Mouse (Mus musculus): Measurements from ENCODE around the gene Slc9a3r1. TPM values are rescaled to one million over a fixed set of nuclear protein-coding genes. Genes with fewer than 3 reads are reported as not detected.

Slc9a3r1 gene
- polyA plus RNA-seq, 1 experiment from 2014 or later: 88.7 TPM

DNA sequence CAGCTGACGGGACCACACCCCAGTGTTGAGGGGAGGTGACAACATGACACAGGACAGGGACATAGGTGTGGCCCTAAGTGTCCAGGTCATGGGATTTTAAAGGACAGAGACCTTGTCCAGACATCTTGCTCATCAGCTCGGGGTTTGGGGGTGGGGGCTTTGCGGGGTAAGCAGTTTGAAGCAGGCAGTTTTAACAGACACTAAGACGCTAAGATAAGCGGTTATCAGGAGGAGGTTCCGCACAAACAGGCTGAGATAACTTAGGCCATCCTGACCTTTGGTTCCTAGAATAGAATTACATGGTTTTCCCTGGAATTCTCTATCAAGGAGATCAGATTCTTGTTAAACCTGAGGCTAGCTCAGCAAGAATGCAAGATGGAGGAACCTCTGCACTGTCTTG, 31.6 kb downstream of the Slc9a3r1 start:
- 27% methylated on average over 6 of the region's 6 CpGs for WGBS (ENCODE audit: insufficient replicate concordance)
- Histone ChIP-seq H3K27ac (ENCODE audit: low read length) (no peak overlapping the region), H3K4me3 (ENCODE audit: low read depth, low read length) (no peak overlapping the region), H3K4me1 (ENCODE audit: control insufficient read depth, low read depth, low read length) (peaks cover 18% of the 10 kb centered on the region), H3K9ac (ENCODE audit: low read depth, low read length) (no peak overlapping the region), H3K27me3 (ENCODE audit: control insufficient read depth, insufficient read depth, low read depth, low read length) (no peaks in the 10 kb centered on the region), H3K4me2 (ENCODE audit: low read depth, low read length) (no peak overlapping the region), H3K9me3 (replicated peaks; ENCODE audit: control insufficient read depth, low read length) (no peaks in the 10 kb centered on the region), H3K36me3 (ENCODE audit: control insufficient read depth, insufficient read depth) (no peaks in the 10 kb centered on the region)
- ATAC-seq (ENCODE audit: low read depth): no peak

DNA sequence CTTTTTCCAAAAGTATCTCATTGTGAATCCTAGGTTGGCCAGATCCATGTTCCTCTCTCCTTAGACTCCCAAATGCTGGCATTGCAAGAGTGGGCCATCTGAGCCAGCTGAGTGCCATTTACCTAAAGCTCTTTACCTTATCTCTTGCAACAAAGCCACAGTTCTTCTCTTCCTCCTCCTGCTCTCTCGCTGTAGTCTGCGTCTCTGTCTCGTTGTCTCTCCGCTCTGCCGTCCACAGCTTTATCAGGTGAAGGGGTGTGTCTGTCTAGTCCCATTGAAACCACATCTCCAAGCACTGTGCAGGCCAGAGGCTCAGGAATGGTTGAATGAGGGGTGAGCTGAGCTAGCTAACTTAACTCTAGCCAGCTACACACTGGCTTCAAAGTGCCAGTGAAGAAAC, 32.8 kb downstream of the Slc9a3r1 start:
- no peaks in the 10 kb centered on the region for H3K36me3 ChIP-seq (ENCODE audit: control insufficient read depth, insufficient read depth)
- no peaks in the 10 kb centered on the region for H3K9me3 ChIP-seq (replicated peaks; ENCODE audit: control insufficient read depth, low read length)
- H3K4me1 ChIP-seq (ENCODE audit: control insufficient read depth, low read depth, low read length): peaks cover 18% of the 10 kb centered on the region
- no peaks in the 10 kb centered on the region for H3K27me3 ChIP-seq (ENCODE audit: control insufficient read depth, insufficient read depth, low read depth, low read length)
- no peak overlapping the region for H3K4me2 ChIP-seq (ENCODE audit: low read depth, low read length)
- 18% methylated on average over 5 of the region's 5 CpGs for WGBS (ENCODE audit: insufficient replicate concordance)
- ATAC-seq (ENCODE audit: low read depth): no peak
- no peak overlapping the region for H3K9ac ChIP-seq (ENCODE audit: low read depth, low read length)
- H3K27ac ChIP-seq (ENCODE audit: low read length): no peak overlapping the region
- H3K4me3 ChIP-seq (ENCODE audit: low read depth, low read length): no peak overlapping the region

DNA sequence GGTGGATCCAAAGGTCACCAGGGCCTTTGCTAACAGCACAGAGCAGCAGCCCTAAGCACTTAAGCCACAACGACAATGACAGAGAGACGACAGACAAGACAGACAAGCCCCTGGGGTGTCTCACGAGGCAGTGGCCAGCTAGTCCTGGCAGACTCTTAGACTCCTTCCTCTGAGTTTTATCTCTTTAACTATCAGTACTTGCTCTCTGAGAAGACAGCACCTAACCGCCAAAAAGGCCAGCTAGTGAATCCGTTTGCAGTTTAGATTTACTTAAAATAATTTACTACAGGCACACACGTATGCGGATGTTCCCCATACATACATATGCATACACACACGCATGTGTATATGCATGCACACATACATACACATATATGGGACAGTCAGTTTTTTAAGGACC, 34.4 kb downstream of the Slc9a3r1 start:
- 70% methylated on average over 8 of the region's 8 CpGs for WGBS (ENCODE audit: insufficient replicate concordance)
- Histone ChIP-seq H3K27ac (ENCODE audit: low read length) (no peak overlapping the region), H3K9ac (ENCODE audit: low read depth, low read length) (no peak overlapping the region), H3K36me3 (ENCODE audit: control insufficient read depth, insufficient read depth) (no peaks in the 10 kb centered on the region), H3K4me3 (ENCODE audit: low read depth, low read length) (no peak overlapping the region), H3K27me3 (ENCODE audit: control insufficient read depth, insufficient read depth, low read depth, low read length) (no peaks in the 10 kb centered on the region), H3K9me3 (replicated peaks; ENCODE audit: control insufficient read depth, low read length) (no peaks in the 10 kb centered on the region), H3K4me1 (ENCODE audit: control insufficient read depth, low read depth, low read length) (peaks cover 12% of the 10 kb centered on the region), H3K4me2 (ENCODE audit: low read depth, low read length) (no peak overlapping the region)
- ATAC-seq (ENCODE audit: low read depth): no peak

DNA sequence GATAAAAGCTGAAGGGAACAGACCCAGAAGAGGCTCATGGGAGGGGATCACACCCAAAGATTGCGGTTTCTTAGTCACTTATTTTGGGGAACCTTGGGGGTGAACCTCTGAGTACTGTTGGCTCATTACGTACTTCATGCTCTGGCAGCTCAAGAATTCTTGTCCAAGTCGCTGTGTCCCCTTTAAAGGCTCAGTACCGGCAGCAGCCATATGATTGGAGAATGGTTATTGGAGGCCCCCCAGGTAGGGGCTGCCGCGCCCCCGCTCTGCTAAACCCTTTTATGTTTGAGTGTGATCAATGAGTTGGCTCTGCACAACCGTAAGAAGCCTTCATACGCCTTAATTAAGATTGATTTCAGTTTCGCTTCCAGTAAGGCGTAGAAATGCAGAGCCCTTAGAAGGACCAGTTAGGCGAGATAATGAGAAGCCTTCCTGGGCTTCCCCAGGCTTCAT, 35.8 kb downstream of the Slc9a3r1 start:
- no peak for ATAC-seq (ENCODE audit: low read depth)
- H3K36me3 ChIP-seq (ENCODE audit: control insufficient read depth, insufficient read depth): no peaks in the 10 kb centered on the region
- no peak overlapping the region for H3K4me3 ChIP-seq (ENCODE audit: low read depth, low read length)
- H3K4me2 ChIP-seq (ENCODE audit: low read depth, low read length): no peak overlapping the region
- 71% methylated on average over 12 of the region's 12 CpGs for WGBS (ENCODE audit: insufficient replicate concordance)
- no peak overlapping the region for H3K27ac ChIP-seq (ENCODE audit: low read length)
- peaks cover 12% of the 10 kb centered on the region for H3K4me1 ChIP-seq (ENCODE audit: control insufficient read depth, low read depth, low read length)
- H3K9ac ChIP-seq (ENCODE audit: low read depth, low read length): no peak overlapping the region
- H3K9me3 ChIP-seq (replicated peaks; ENCODE audit: control insufficient read depth, low read length): no peaks in the 10 kb centered on the region
- no peaks in the 10 kb centered on the region for H3K27me3 ChIP-seq (ENCODE audit: control insufficient read depth, insufficient read depth, low read depth, low read length)

DNA sequence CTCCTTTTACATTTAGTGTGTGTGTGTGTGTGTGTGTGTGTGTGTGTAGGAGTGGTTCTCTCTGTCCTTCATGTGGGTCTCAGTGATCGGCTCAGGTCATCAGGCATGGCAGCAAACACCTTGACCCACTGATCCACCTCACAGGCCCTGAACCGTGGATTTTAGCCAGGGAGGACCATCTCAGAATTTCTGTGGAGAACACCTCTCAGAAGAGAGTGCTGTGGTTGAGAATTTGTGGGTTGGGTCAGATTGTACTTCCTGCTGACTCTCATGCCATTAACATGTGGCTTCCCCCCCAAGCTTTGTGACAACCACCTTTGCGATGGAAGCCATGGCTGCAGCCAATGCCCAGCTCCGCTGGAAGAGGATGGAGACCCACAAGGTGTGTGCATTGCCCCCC, 37.4 kb downstream of the Slc9a3r1 start:
- no peak overlapping the region for H3K27ac ChIP-seq (ENCODE audit: low read length)
- WGBS (ENCODE audit: insufficient replicate concordance): 73% methylated on average over 4 of the region's 4 CpGs
- no peaks in the 10 kb centered on the region; the same call in 1 of the 2 replicates for H3K4me1 ChIP-seq (ENCODE audit: control insufficient read depth, low read depth, low read length)
- H3K9me3 ChIP-seq (replicated peaks; ENCODE audit: control insufficient read depth, low read length): no peaks in the 10 kb centered on the region
- ATAC-seq (ENCODE audit: low read depth): no peak
- no peaks in the 10 kb centered on the region for H3K36me3 ChIP-seq (ENCODE audit: control insufficient read depth, insufficient read depth)
- no peak overlapping the region for H3K4me3 ChIP-seq (ENCODE audit: low read depth, low read length)
- H3K27me3 ChIP-seq (ENCODE audit: control insufficient read depth, insufficient read depth, low read depth, low read length): no peaks in the 10 kb centered on the region
- no peak overlapping the region for H3K4me2 ChIP-seq (ENCODE audit: low read depth, low read length)
- H3K9ac ChIP-seq (ENCODE audit: low read depth, low read length): no peak overlapping the region

DNA sequence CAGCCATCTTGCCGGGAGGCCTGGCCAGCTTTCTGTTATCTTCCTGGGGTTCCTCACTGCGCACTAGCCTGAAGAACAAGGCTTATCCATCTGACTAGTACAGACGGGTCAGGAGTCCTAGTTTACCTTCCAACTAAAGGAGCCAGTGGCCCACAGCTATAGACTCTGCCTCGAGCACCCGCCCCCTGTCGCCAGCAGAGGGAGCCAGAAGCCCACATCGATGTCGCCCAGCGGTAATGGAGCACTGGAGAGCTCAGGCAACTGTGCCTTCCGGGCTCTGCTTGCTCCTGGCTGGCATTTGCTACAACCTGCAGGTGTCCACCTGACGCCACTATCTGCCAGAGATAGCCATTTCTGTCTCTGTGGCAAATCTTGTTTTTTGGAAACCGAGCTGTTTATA, 39.2 kb downstream of the Slc9a3r1 start:
- no peak overlapping the region for H3K4me2 ChIP-seq (ENCODE audit: low read depth, low read length)
- H3K9ac ChIP-seq (ENCODE audit: low read depth, low read length): no peak overlapping the region
- H3K9me3 ChIP-seq (replicated peaks; ENCODE audit: control insufficient read depth, low read length): no peaks in the 10 kb centered on the region
- H3K27me3 ChIP-seq (ENCODE audit: control insufficient read depth, insufficient read depth, low read depth, low read length): no peaks in the 10 kb centered on the region
- ATAC-seq (ENCODE audit: low read depth): peak; percentile 64; the same call in 1 of the 2 replicates
- 15% methylated on average over 12 of the region's 12 CpGs for WGBS (ENCODE audit: insufficient replicate concordance)
- no peak overlapping the region for H3K4me3 ChIP-seq (ENCODE audit: low read depth, low read length)
- H3K4me1 ChIP-seq (ENCODE audit: control insufficient read depth, low read depth, low read length): no peaks in the 10 kb centered on the region
- no peak overlapping the region for H3K27ac ChIP-seq (ENCODE audit: low read length)
- no peaks in the 10 kb centered on the region for H3K36me3 ChIP-seq (ENCODE audit: control insufficient read depth, insufficient read depth)

DNA sequence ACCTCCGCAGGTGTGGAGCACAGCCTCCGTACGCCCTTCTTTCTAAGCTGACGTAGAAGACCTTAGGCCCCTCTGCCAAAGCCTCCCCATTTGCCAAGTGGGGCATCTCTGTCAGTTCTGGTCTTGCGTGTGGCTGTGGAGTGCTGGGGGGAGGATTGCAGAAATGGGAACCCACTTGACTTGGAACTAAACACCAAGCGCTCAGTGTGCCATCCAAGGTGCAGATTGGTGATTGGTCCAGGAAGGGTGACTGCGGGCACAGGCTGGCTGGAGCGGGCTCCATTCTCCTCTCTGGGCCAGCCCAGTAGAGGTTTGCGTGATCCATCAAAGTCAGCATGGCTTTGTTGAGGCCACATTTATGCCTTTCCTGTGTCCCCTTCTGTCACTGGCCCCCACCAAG, 39.6 kb downstream of the Slc9a3r1 start:
- no peaks in the 10 kb centered on the region for H3K27me3 ChIP-seq (ENCODE audit: control insufficient read depth, insufficient read depth, low read depth, low read length)
- no peaks in the 10 kb centered on the region for H3K4me1 ChIP-seq (ENCODE audit: control insufficient read depth, low read depth, low read length)
- ATAC-seq (ENCODE audit: low read depth): no peak
- H3K4me2 ChIP-seq (ENCODE audit: low read depth, low read length): no peak overlapping the region
- WGBS (ENCODE audit: insufficient replicate concordance): 79% methylated on average over 9 of the region's 9 CpGs
- H3K27ac ChIP-seq (ENCODE audit: low read length): no peak overlapping the region
- no peaks in the 10 kb centered on the region for H3K9me3 ChIP-seq (replicated peaks; ENCODE audit: control insufficient read depth, low read length)
- H3K9ac ChIP-seq (ENCODE audit: low read depth, low read length): no peak overlapping the region
- no peak overlapping the region for H3K4me3 ChIP-seq (ENCODE audit: low read depth, low read length)
- no peaks in the 10 kb centered on the region for H3K36me3 ChIP-seq (ENCODE audit: control insufficient read depth, insufficient read depth)

DNA sequence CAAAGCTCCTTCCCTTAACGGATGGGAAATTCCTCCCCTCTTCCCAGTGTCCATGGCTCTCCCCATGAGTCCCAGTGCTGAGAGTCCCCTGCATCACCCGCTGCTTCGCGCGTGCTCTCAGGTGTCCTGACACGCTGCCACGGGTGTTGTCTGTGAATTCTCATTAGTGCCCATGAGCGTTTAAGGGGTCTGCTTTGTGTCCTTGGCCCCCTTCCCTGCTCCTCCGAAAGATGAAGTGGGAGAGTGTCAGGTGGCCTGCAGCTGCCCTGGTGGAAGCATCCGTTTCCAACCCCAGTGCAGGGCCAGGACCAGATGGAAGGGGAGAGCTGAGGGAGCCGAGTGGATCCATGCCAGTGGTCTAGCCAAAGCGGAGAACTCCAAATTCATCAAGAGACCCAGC, 45.0 kb downstream of the Slc9a3r1 start:
- no peaks in the 10 kb centered on the region for H3K9me3 ChIP-seq (replicated peaks; ENCODE audit: control insufficient read depth, low read length)
- WGBS (ENCODE audit: insufficient replicate concordance): 83% methylated on average over 12 of the region's 12 CpGs
- no peak overlapping the region for H3K4me2 ChIP-seq (ENCODE audit: low read depth, low read length)
- H3K4me1 ChIP-seq (ENCODE audit: control insufficient read depth, low read depth, low read length): no peaks in the 10 kb centered on the region; the same call in 1 of the 2 replicates
- H3K4me3 ChIP-seq (ENCODE audit: low read depth, low read length): no peak overlapping the region
- H3K36me3 ChIP-seq (ENCODE audit: control insufficient read depth, insufficient read depth): no peaks in the 10 kb centered on the region
- H3K27me3 ChIP-seq (ENCODE audit: control insufficient read depth, insufficient read depth, low read depth, low read length): no peaks in the 10 kb centered on the region
- no peak overlapping the region for H3K27ac ChIP-seq (ENCODE audit: low read length)
- no peak overlapping the region for H3K9ac ChIP-seq (ENCODE audit: low read depth, low read length)
- no peak for ATAC-seq (ENCODE audit: low read depth)

DNA sequence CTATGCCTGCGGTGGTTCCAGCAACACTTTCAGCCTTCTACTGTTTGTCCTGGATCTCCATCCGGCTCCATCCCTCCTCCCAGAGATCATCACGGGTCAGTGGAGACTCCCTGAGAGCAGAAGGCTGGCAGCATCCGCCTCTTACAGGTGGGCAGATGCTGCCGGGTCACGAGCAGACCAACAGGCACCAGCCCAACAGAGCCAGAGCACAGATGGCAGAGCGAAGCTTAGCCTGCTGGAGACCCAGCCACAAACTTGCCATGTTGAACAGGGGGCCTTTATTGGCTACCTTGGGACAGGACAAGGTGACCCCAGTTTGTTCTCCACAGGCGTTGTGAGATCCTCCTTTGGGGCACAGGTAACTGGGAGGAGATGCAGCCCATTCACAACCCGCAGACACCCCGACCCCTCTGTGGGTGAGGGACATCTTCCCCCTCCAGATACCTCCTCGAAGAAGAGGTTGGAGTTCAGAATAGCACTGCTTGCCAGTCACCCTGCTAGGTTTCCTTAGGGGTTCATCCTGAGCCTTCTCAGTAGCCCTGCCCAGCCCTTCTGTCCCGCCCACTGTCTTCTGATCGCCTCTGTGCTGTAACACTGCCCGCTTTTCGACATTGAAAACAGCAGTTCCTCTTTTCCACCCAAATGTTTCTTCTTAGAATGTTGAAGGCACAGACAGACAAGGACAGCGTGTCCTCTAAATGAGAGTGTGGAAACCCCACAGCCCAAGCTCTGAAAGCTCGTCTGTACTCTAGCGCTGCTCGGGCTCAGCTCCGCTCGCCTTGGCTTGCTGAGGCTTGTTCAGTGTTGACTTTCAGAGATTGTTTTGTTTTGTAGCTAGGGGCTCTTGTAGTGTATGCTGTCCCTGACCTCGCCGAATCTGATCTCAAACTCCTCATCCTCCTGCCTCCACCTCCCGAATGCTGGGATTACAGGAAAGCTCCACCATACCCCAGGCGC, 45.9 kb downstream of the Slc9a3r1 start:
- Histone ChIP-seq H3K4me3 (ENCODE audit: low read depth, low read length) (no peak overlapping the region), H3K27ac (ENCODE audit: low read length) (0 out of 2 replicates have a peak overlapping the region, but pooled peaks have one; percentile 2), H3K9me3 (replicated peaks; ENCODE audit: control insufficient read depth, low read length) (no peaks in the 10 kb centered on the region), H3K36me3 (ENCODE audit: control insufficient read depth, insufficient read depth) (no peaks in the 10 kb centered on the region), H3K4me2 (ENCODE audit: low read depth, low read length) (no peak overlapping the region), H3K27me3 (ENCODE audit: control insufficient read depth, insufficient read depth, low read depth, low read length) (no peaks in the 10 kb centered on the region), H3K4me1 (ENCODE audit: control insufficient read depth, low read depth, low read length) (no peaks in the 10 kb centered on the region; the same call in 1 of the 2 replicates), H3K9ac (ENCODE audit: low read depth, low read length) (no peak overlapping the region)
- WGBS (ENCODE audit: insufficient replicate concordance): 62% methylated on average over 25 of the region's 25 CpGs
- no peak for ATAC-seq (ENCODE audit: low read depth)

All from liver, embryonic 16.5 days (tissue).